Mouse (Mus musculus) thymus, adult 2 months (tissue): ENCODE data around the gene Nhsl1.

ENCODE experiments used
- CTCF ChIP-seq: fragments of 200-500 bp; IDR thresholded peaks from 2 replicates; pipeline ENCODE4 v1.5.1; 2012; ENCODE audit warnings: mild to moderate bottlenecking, control low read depth, low read length, moderate library complexity, borderline replicate concordance; ENCODE audit not compliant: control insufficient read depth, poor library complexity, insufficient read depth; ENCODE audit errors: extremely low read depth
- POLR2A ChIP-seq: fragments of 200-500 bp; IDR thresholded peaks from 2 replicates; pipeline ENCODE4 v1.6.1; 2012; ENCODE audit warnings: mild to moderate bottlenecking, low read length, control low read depth, moderate library complexity; ENCODE audit not compliant: control insufficient read depth, poor library complexity, insufficient read depth; ENCODE audit errors: extremely low read depth

GRCm38 (mm10) chr10:18527766-18528165 lies 209.0 kb downstream of the Nhsl1 start:
- TF ChIP-seq CTCF, result no peak
- no peak for TF ChIP-seq POLR2A
